Mouse (Mus musculus) macrophage (primary cell): Measurements from ENCODE around the gene Rab20. TPM values are rescaled to one million over a fixed set of nuclear protein-coding genes. Genes with fewer than 3 reads are reported as not detected.
A peak's percentile ranks its signal among the peaks of the same experiment; 100 is the strongest.
"Not testable (repeated sequence)": the region's sequence is repeated elsewhere in the genome, so short reads cannot be mapped to it uniquely, and the experiment has no call there.

Experiments used
- H3K27ac ChIP-seq: fragments of 350-480 bp; formaldehyde crosslinking; 2 replicates; pipeline ENCODE4 v1.9.0; 2021
- H3K36me3 ChIP-seq: fragments of 350-480 bp; formaldehyde crosslinking; 2 replicates; pipeline ENCODE4 v1.9.0; 2021; ENCODE audit errors: inconsistent target
- H3K4me3 ChIP-seq: fragments of 350-480 bp; formaldehyde crosslinking; 2 replicates; pipeline ENCODE4 v1.9.0; 2021; ENCODE audit errors: inconsistent target
- H3K79me2 ChIP-seq: fragments of 350-480 bp; formaldehyde crosslinking; 2 replicates; pipeline ENCODE4 v1.9.0; 2021; ENCODE audit errors: inconsistent target
- WGBS: methylation state at CpG from one replicate; pipeline ENCODE4 v1.1.7; 2026; ENCODE audit warnings: inconsistent platforms; ENCODE audit not compliant: missing documents; 5-methylcytosine and 5-hydroxymethylcytosine counted together
- polyA plus RNA-seq: library from polyadenylated mRNA; stranded (reverse); fragments of 250-400 nt; gene quantifications from 3 replicates; pipeline ENCODE4 v1.2.4, GENCODE M21; 2018; ENCODE audit warnings: inconsistent platforms

Rab20 gene
- polyA plus RNA-seq, 1 experiment from 2014 or later = 31.9 TPM

DNA sequence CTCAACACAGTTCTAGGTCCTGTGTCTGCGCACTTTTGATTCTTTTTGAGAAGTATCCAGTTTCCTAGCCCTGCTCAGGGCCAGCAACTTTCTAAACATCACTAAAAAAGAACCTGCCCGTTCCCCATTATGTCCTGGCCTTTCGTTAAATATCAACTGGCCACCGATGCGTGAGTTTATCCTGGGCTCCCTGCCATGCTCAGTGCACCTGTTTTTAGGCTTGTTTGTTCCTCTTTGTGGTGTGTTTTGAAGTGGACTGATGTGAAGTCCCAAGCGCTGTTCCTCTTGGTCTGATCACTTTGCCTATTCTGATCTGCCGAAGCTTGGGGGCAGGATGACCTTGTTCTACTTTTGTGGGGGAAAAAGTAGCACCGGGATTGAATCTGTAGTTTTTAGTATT lies 7.2 kb downstream of the Rab20 start:
- Histone ChIP-seq H3K79me2 (peaks cover 100% of the 10 kb centered on the region), H3K27ac (no peak overlapping the region), H3K36me3 (peaks cover 19% of the 10 kb centered on the region), H3K4me3 (no peak overlapping the region)
- WGBS = 34% methylated on average over 8 of the region's 8 CpGs

- 93% methylated on average over 7 of the region's 7 CpGs for WGBS
- Histone ChIP-seq H3K79me2 (peaks cover 100% of the 10 kb centered on the region), H3K4me3 (no peak overlapping the region), H3K27ac (no peak overlapping the region), H3K36me3 (peaks cover 19% of the 10 kb centered on the region)
These were observed 7.8 kb downstream of the Rab20 start for GRCm38 (mm10) chr8:11470694-11471093.

DNA sequence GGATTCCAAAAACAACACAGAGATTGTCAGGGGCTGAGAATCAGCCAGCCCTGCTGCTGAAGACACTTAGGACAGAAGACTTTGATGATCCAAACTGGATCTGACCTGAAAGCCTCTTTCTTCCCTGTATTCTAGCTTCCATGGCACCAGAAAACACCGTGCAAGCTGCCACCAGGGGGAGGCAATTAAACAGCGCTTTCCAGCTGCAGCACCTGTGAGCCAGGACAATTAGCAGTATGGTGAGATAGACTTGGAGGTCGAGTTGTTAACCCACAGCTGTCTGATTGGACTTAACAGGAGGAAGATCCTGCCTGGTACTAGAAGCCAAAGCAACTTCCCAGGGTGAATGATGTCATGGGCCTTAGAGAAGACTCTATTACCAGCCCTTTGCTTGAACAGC lies 9.4 kb downstream of the Rab20 start:
- Histone ChIP-seq H3K79me2 (peaks cover 92% of the 10 kb centered on the region), H3K27ac (no peak overlapping the region)
- 38% methylated on average over 3 of the region's 3 CpGs for WGBS

GRCm38 (mm10) chr8:11466528-11466927 lies 12.0 kb downstream of the Rab20 start:
- Histone ChIP-seq H3K36me3 (peaks cover 19% of the 10 kb centered on the region), H3K79me2 (peaks cover 85% of the 10 kb centered on the region)
- 100% methylated on average over 2 of the region's 5 CpGs for WGBS
- not testable (repeated sequence) for H3K27ac ChIP-seq, H3K4me3 ChIP-seq

More for the DNA sequence above, 9.4 kb downstream of the Rab20 start:
- no peak overlapping the region for H3K4me3 ChIP-seq
- H3K36me3 ChIP-seq = peaks cover 19% of the 10 kb centered on the region

DNA sequence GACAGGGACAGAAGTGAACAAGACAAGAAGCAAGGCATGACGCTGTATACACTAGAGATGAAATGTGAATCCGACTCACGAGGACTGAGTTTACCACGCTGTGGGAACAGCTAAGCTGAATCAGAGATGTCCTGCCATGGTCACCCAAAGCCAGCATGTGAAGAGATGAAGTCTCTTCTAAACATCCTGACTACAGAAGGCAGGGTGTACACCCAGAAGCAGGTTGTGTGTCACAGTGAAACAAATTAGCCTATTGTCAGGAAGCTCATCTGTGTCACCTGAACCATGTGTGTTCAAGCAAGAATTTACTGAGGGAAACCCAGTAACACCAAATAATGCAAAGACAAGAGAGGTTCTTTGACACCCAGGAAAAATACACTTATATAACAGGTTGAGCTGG lies 12.9 kb downstream of the Rab20 start:
- WGBS = 93% methylated on average over 4 of the region's 4 CpGs
- Histone ChIP-seq H3K27ac (peak overlapping the region; percentile 96), H3K4me3 (no peak overlapping the region), H3K36me3 (peaks cover 19% of the 10 kb centered on the region), H3K79me2 (peaks cover 85% of the 10 kb centered on the region)

DNA sequence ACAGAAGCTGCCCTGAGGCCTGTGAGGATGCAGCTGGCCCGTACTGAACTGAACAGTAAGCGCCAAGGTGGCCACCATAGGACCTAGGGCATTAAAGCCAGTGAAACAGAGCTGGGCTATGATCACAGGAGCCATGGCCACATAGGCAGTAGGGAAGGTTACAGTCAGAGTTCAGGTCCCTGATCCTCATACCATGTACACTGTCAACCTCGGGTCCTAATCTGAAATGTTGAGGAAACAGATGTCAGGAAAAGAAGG lies 13.9 kb downstream of the Rab20 start:
- H3K36me3 ChIP-seq = peaks cover 19% of the 10 kb centered on the region
- H3K79me2 ChIP-seq = peaks cover 85% of the 10 kb centered on the region
- 44% methylated on average over 3 of the region's 3 CpGs for WGBS
- H3K4me3 ChIP-seq = no peak overlapping the region; the same call in 1 of the 2 replicates
- H3K27ac ChIP-seq = peak overlapping the region; percentile 96

DNA sequence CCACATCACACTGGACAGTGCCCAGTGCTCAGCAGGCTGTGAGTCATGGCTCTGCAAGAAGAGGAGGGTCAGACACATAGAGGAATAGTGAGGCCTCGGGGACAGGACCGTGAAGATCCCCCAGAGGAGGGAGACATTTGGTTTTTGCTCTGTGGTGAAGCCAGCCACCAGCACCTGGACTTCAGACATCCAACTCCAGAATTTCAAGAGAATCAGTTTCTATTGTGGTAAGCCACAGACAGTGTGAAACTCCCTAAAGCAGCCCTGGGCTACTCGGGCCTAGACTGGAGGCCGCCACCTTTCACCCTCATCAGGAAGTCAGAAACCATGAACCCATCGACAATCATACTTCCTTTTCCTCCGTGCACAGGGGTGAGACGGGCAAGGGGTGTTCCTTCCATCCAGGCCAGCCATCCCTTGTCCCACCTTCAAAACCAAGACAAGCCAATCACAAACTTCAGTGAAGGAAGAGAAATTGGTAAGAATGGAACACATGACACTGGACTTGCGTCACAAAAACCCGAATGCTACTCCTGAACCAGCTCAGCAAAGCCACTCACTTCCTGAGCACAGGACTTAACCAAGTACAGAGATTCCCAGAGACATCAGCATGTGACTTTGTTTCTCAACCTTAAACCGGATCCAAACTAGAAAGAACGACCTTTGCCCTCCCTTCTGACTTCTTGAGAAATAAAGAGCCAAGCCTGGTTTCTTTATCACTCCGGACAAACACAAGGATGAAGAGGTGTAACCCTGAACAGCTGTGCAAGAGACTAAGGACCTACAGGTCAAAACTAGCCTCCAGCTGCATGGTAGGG lies 14.4 kb downstream of the Rab20 start:
- Histone ChIP-seq H3K79me2 (peaks cover 85% of the 10 kb centered on the region), H3K36me3 (peaks cover 19% of the 10 kb centered on the region), H3K27ac (peak overlapping the region; percentile 96), H3K4me3 (no peak overlapping the region; the same call in 1 of the 2 replicates)
- WGBS = 3% methylated on average over 12 of the region's 12 CpGs

DNA sequence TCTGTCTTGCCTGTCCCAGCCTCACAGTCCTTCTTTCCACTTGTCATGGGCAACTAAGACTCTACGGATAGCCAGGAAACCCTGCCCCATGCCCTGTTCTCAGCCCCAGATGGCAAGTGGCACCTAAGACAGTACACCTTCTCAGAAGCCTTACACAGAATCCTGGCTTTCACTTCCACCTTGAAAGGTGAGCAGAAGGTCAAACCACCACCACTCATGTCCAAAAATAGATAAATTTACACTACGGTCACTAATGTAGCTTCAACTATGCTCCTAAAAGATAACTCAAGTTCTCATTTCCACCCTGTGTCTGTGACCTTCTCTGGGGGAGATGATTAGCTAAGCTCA lies 15.0 kb downstream of the Rab20 start:
- Histone ChIP-seq H3K27ac (peak overlapping the region; percentile 96), H3K4me3 (no peak overlapping the region)
- 42% methylated on average over 2 of the region's 2 CpGs for whole genome bisulfite sequencing

GRCm38 (mm10) chr8:11462641-11463040 lies 15.9 kb downstream of the Rab20 start:
- WGBS = 92% methylated on average over 4 of the region's 4 CpGs
- Histone ChIP-seq H3K27ac (peak overlapping the region; percentile 96), H3K36me3 (peaks cover 7% of the 10 kb centered on the region), H3K4me3 (no peak overlapping the region), H3K79me2 (peaks cover 85% of the 10 kb centered on the region)

More for the DNA sequence above, 15.0 kb downstream of the Rab20 start:
- Histone ChIP-seq H3K79me2 (peaks cover 85% of the 10 kb centered on the region), H3K36me3 (peaks cover 16% of the 10 kb centered on the region)

- WGBS = 83% methylated on average over 2 of the region's 2 CpGs
- Histone ChIP-seq H3K27ac (peak overlapping the region; percentile 96), H3K36me3 (no peaks in the 10 kb centered on the region), H3K79me2 (peaks cover 85% of the 10 kb centered on the region), H3K4me3 (no peak overlapping the region)
These were observed 16.7 kb downstream of the Rab20 start for GRCm38 (mm10) chr8:11461847-11462246.

DNA sequence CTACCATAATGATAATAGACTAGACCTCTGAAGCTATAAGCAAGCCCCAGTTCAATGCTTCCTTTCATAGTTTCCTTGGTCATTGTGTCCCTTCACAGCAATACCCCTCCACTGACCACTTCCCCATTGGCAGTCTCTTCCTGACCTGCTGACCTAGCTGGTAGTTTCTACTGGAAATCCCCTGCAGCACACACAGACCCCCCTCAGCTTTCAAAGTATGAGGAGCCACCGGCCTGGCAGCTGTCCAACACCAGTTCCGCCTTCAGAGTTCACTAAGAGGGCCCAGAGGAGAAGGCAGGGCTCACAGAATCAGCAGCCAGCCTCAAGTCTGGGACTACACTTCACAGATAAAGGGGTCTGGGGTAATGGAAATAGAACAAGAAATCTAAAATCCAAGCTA lies 17.6 kb downstream of the Rab20 start:
- Histone ChIP-seq H3K79me2 (peaks cover 85% of the 10 kb centered on the region), H3K36me3 (no peaks in the 10 kb centered on the region), H3K4me3 (no peak overlapping the region), H3K27ac (peak overlapping the region; percentile 96)
- 17% methylated on average over 2 of the region's 2 CpGs for whole genome bisulfite sequencing

DNA sequence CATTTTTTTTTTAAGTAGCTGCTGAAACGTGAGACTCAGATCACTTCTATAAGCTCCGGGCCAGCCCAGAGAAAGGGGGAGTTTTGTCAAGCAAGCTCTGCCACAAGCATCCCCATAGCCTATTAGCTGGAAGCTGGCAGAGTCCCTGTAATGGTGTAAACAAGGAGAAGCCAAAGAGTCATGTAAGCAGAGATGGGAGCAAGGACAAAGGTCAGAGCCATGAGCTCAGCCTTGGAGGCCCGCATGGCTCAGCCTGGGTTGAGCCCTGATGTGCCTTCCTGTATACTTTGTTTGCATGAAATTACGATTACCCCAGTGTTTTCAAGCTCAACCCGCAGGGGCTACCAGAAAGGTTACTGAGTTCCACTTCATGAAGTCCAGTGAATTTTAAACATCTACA lies 19.5 kb downstream of the Rab20 start:
- H3K4me3 ChIP-seq = no peak overlapping the region
- 91% methylated on average over 5 of the region's 5 CpGs for WGBS
- H3K36me3 ChIP-seq = 0 out of 2 replicates have a peak, but pooled peaks cover 3% of the 10 kb centered on the region
- peak overlapping the region; percentile 7; the same call in 1 of the 2 replicates for H3K27ac ChIP-seq
- peaks cover 94% of the 10 kb centered on the region for H3K79me2 ChIP-seq

DNA sequence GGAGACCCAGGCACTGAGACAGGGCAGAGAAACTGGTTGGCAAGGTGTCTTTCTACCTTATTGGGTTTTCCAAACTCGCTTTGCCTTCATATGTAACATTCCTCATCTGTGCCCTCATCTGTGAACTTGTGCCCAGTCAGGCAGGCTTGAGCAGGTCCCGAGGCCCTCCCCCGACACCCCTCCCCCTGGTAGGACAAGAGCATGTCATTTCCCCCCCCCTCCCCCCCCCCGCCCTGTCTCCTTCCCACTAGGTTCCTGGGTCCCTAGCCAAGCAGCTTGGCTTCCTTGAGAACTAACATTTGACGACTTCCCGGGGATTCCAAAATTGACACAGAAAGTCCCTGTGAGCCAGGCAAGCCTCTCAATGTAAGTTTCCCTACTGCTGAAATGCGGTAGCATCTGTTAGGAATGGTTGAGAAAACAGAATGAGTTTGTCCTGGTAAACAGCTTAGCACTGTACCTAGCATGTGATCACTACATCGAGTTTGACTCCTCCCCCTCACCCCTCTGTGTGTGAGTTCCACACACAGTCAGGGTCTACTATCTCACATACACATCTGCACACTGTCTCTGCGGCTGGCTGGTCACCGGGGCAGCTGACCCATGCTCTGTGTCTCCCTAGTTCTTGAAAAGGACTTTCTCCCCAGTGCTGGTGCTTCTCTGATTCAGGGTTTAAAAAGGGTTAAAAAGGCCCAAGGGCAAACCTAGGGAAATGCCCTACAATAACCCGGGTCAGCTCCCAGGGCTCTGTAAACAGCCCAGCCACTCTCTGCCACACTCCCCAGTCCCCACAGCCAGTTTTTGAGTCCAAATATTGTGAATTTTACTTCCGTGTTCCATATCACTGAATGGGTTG lies 20.3 kb downstream of the Rab20 start:
- Histone ChIP-seq H3K36me3 (0 out of 2 replicates have a peak, but pooled peaks cover 6% of the 10 kb centered on the region), H3K27ac (0 out of 2 replicates have a peak overlapping the region, but pooled peaks have one; percentile 7), H3K4me3 (no peak overlapping the region), H3K79me2 (peaks cover 99% of the 10 kb centered on the region)
- 65% methylated on average over 11 of the region's 12 CpGs for WGBS

DNA sequence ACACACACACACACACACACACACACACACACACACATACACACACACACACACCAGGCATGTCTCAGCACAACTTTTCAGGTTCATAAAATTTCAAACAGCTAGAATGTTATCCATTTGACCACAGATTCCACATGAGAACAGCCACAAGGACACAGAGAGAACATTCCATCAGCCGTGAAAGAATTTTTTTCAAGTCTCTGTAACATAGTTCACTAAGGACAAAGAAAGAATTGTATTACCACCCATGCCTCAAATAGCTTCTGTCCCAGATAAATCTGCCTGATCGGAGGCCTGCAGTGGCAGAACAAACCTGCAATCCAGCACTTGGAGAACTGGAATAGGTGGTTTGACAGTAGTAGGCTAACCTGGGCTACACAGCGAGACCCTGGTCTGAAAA lies 21.2 kb downstream of the Rab20 start:
- H3K4me3 ChIP-seq = no peak overlapping the region
- H3K27ac ChIP-seq = no peak overlapping the region
- 0 out of 2 replicates have a peak, but pooled peaks cover 6% of the 10 kb centered on the region for H3K36me3 ChIP-seq
- 90% methylated on average over 3 of the region's 3 CpGs for WGBS
- peaks cover 90% of the 10 kb centered on the region for H3K79me2 ChIP-seq

DNA sequence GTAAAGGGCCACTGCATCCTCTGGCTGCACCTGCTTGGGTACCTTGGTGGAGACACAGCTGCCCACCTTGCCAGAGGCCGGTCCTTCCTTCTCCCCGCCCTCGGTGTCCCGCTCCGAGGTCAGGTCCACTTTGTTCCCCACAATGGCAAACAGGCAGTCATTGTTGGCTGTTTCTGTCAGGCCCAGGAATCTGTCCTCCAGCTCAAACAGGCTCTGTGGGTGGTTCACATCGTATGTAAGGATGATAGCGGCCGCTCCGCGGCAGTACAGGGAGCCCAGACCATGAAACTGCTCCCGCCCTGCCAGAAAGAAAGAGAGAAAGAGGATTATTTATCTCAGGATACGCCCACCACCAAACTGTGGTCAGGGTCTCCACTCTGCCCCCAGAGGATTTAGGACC lies 24.3 kb downstream of the Rab20 start:
- H3K36me3 ChIP-seq = 0 out of 2 replicates have a peak, but pooled peaks cover 6% of the 10 kb centered on the region
- no peak overlapping the region for H3K4me3 ChIP-seq
- H3K27ac ChIP-seq = no peak overlapping the region
- 93% methylated on average over 12 of the region's 12 CpGs for WGBS
- H3K79me2 ChIP-seq = peaks cover 70% of the 10 kb centered on the region
